Mouse (Mus musculus) monocyte, adult 5-6 weeks (primary cell): Measurements from ENCODE around the gene Aasdh. TPM values are rescaled to one million over a fixed set of nuclear protein-coding genes. Genes with fewer than 3 reads are reported as not detected.

ENCODE experiments used
- ATAC-seq: fragments of 153-309, 156-312 bp; replicated peaks from 2 replicates; pipeline ENCODE4 v1.8.0; 2017; ENCODE audit warnings: mild to moderate bottlenecking; ENCODE audit not compliant: low TSS enrichment, insufficient number of reproducible peaks, severe bottlenecking, poor library complexity, low FRiP score
- total RNA-seq: library from RNA; stranded (forward); fragments of 200-1000, 200-491, 200-594 nt; gene quantifications from 3 replicates; pipeline ENCODE4 v1.2.3, GENCODE M21; 2017

Aasdh gene
- total RNA-seq: 24.6 to 38.8 TPM (median 37.2 TPM) in 3 replicates

DNA sequence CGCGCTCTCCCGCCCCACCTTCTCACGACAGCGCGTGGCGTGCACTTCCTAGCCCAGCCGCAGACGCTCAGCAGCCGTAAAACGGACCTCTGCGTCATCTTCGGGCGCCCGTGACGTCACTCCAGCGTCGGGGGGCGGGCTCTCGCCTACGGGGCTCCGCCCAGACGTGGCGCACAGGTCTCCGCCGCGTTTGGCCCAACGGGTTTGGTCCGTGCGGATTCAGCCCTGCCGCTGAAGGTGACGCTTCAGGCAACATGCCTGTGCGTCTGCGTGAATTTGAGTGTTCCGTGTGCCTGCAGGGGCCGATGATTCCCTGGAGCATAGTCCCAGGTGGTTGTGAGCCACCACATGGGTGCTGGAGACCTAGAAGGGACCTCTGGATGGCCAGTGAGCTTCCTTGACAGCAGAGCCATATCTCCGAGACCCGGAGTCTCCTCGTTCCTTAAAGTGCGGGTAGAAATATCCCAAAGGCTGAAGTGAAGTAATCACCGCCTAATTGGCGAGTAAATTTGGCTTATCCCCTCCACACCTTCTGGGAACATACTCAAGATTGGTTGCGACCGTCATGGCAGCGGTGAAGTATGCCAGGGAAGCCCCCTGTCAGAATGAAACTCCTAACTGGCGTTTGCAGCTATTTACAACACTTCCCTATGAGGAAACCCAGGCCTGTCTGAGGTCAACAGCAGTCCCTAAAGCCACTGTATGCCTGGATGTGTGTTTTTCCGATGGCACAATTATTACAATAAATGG, at the start of gene Aasdh:
Aasdh (minus strand) TSS at position 110 of the 750 bp plus-strand sequence.
- peak; percentile 92 for ATAC-seq

DNA sequence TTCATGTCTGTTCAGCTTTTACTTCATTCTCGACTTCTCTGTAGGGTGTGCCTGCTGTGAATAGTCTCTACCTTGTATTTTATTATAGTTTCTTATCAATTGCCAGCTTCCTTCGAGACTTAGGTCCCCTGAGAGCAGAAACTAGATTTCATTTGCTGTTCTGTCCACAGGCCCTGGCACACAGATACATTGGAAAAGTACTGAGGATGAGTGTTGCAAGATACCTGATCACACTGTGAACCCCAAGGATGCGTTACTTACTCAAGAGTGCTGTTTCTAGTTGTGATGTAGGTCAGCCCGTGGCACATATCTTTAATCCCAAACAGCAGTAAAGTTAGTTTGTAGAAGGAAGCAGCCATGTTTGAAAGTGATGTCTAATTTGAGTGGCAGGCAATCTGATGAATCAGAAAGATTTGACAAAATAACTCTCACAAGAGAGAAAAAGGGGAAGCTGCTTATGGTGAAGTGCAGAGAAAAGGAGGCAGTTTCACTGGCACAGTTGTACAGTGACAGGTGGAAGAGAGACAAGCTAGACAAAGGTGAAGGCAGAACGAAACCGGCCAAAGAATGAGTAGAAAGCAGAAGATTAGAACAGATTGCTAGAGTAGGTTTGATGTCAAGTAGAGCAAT, 49.1 kb upstream of the Aasdh start:
- no peak for ATAC-seq

DNA sequence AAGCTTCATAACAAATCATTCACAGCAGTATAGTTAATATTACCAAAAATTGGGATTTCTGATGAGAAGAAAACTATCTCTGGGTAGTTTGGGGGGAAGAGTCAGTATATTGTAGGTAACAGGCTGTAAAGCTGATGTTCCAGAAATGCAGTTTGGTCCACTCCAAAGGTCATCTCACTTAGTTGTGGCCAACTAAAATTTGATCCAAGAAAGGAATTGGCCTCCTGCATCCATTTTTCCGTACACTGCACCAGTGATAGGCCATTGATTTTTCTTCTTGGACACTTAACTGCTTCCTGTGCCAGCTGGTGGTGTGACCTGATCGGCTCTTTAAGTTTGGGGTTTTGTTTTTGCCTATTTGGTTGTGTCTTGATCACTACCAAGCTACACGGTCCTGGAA, 48.5 kb upstream of the Aasdh start:
- no peak for ATAC-seq

DNA sequence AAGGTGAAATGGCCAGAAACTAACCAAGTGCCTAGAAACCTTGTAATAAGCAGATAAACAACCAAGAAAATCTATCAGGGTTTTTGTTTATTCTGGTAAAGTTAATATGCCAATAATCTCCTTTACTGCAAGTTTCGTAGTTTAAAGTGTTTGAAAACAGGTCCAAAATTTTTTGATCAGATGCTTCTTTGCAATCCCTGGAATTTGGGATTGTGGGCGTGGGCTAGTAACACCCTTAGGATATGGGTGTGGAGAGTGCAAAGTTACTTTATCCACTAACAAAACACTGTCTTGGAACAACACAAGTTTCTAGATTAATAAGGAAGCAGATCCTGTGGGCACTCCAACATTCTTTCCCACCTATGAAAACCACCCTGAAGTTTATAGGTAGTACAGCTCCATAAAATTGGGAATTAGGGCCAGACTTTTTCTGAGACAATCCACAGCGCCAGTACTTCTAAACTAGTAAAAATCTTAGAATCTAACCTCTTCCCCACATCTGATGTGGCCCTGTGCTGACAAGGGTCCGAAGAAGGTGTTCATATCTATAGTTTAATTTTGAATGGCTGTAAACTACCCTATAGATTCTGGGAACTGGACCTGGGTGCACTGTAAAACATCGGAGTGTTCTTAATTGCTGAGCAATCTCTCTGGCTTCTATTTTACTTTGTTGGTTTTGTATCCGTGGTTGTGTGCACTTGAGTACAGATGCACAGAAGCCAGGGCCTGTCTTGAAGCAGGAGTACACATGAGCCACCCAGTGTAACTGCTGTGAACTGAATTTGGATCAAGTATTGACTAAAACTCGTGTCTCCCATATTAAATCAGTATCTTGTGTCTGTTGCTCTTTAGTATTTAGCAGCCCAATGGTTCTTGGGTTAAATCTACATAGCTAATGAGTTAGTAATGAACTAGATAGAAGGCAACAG, 47.1 kb upstream of the Aasdh start:
- ATAC-seq: no peak

DNA sequence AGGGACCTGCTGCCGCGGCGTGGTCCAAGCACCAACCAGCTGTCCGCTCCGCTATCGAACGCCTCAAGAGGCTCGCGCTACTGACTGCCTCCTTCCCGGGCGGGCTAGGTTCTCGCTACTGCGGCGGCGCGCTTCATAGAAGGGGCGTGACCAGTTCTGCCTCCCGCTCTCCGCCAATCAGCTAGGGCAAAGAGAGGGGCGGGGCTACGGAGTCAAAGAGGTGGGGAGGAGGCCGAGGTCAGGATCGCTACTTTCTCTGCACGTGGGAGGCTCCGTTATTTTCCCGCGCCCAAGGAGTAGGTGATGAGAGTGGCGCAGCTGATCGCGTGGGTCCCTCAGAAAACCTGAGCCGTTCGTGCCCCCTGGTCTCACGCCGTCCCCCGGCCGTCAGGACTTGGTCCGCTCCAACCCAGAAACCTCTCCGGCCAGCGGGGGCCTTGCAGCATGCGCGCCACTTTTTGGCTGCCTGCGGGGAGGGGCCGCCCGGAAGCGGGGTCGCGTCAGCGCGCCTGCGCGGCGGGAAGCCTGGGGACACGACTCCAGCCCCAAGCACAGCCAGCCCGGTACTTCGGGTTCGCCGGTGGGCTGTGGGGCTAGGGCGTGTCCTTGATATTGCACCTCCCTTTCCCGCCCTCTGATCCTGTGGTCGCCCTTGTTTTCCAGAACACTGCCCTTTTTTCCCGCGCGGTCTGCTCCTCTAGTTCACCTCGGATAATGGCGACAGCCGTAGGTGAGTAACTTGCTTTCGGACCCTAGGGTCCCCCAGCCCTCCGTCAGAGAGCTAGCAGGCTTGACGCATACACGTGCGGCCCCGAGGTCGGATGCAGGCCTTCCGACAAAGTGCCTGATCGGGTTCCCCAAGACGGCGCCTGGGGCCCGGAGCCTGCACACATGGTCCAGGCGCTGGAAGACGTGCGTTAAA, 46.1 kb upstream of the Aasdh start, which contains the start of the genes Paics and Ppat:
Paics (plus strand) TSS at position 202 of the 922 bp plus-strand sequence.
Ppat (minus strand) TSS at position 473 of the 922 bp plus-strand sequence.
- peak; percentile 96 for ATAC-seq

DNA sequence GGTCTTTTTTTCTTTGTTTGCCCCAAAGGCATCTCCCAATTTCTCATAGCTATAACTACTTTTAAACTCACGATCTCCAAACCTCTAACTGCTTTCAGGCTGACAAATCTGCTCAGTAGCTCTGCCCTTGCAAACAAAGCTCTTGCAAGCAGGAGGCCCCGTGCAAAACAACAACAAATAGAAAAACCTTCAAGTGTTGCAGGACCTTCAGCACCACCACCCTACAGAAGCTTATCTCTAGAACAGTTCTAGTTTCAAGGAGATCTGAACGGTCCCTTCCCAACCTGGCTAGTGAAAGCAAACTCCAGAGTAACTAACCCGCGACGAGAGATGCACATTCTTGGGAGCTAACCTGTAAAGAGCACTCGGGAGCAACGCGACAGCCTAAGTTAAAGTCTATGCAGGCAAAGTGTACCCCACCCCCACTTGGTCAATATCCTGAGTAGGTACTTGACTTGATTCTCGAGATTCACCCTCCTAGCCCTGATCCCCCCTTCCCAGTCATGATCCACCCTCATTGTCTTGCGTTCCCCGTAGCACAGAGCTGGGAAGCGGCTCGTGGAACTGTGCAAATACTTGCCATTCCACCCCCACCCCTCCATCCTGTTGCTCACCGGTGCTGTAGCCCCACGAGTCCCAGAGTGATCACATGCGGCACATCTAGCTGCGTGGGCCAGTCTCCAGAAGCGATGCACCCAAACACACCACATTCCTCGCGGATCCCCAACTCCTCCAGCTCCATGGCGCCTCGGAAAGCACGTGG, 45.2 kb upstream of the Aasdh start:
- ATAC-seq: no peak

DNA sequence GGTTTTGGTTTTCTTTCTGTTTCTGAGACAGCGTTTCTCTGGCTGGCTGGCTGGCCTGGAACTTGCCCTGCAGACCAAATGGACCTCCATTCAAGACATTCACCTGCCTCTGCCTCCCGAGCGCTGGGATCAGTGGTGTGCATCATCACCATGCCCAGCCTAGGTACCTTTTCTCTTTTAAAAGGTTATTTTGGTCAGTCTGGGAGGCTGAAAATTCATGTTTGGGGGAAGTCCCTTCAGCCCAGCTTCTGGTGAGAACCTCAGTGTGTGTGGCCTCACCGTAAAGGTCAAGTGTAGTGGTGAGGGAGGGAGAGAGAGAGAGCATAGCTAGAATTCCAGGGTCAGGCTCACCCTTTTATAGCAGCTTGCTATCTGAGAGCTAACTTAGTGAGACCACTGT, 42.4 kb upstream of the Aasdh start:
- ATAC-seq: no peak

DNA sequence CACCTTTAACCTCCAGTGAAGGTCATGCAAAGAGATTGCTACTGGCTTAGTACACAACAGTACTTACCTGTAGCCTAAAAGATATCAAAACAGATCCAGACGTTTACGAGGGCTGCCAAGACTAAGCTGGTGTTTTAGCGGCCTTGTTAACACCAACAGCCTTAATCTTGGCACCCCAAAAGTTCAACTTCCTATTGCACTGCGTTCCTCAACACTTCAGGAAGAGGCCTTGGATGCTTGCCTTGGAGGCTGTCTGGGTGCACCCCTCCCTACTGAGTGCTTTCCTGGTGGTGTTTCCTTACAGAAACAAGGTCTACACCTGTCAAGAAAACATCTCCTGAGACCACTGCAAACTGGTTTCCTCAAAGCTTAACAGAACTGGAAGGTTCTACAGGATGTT, 41.8 kb upstream of the Aasdh start:
- no peak for ATAC-seq

DNA sequence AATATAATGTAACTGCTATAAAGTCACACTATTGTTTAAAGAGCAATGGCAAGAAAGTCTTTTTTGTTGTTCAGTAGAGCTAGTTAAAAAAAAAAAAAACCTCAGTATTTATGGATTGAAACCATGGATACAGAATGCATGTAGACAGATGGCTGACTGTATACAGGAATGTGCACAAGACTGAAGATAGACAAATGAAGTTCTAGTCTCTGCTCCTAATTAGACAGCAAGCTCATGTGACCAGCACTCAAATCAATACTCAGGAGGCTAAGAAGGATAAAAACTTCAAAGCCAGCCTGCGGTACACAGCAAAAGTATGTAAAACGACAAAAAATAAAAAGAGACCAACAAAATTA, 40.3 kb upstream of the Aasdh start:
- ATAC-seq: no peak

DNA sequence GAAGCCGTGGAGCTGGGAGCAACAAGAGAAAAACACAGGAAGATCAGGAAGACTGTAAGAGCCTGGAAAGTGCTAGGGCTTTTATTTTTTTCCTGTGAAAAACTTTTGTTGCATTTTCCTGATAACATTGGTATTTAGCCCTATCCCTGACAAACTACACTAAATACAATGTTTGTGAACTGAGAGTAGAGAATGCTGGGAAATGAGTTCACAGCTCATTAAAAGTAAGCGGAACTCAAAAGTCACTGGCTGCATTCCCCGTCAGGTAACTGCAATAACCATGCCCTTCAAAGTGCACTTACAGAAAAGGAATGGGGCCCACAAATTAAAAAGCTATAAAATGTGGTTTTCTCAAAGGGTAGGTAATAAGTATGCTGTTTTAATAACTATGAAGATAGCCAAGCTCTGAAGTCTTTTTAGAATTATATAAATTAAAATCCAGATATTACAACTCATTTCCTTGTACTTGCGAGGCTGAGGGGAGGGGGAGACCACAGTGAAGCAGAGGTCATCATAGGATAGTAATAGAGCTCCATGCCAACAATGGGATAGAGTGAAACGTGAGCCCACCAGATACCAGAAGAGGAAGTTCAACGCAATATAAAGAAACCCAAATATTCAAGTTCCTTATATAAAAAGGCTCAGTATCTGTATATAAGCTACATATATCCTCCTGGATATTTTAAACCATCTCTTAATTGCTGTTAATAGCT, 39.8 kb upstream of the Aasdh start:
- ATAC-seq: no peak

DNA sequence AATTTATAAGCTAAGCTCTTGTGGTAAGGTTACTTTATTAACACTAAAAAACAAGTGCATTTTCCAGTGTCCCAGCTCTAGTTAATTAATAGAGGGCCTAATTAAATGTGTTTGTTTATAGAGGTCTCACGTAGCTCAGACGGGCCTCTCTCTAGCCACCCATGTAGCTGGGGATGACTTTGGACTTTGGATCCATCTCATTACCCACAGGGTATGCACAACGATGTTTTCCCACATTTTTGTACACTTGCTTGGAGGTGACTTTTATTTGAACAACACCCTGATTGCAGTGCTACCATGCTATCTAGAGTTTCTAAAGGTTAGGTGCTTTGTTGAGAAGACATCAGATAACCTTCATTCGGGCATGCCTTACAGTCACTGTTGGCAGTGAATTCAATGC, 37.2 kb upstream of the Aasdh start:
- no peak for ATAC-seq

DNA sequence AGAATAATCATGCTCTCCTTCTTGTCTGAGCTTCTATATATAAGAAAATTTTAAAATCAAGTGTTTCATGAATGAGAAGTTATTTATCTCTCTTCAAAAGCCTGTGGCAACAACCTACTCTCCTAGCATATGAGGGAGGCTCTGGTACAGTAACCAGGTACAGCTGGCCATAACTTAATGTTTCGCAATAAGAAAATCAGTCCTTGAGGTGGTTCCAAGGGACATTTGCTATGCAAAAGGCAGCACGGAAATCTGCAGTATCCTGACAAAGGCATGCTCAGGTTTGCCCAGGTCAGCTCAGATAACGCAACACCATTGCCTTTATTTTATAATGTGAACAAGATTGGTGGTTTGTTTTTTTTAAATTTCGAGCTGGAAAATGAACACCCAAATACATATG, 36.7 kb upstream of the Aasdh start:
- ATAC-seq: no peak

DNA sequence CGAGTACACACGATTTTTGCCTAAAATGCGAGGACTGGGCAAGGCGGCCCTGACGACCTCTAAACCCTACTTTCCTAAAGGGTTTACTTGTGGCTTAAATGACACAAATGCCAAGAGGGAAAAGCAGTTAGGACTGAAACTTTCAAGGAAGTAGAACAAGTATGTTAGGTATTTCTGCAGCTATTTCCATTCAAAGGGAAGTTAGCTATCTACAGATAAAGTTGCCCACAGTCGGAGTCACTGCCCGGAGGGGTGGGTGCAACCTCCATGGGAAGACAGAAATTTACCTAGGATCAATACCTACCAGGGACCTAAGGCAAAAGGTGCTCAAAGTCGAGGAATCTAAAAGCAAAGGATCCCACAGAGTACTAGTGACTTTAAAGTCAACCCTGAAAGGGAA, 34.4 kb upstream of the Aasdh start:
- no peak for ATAC-seq

DNA sequence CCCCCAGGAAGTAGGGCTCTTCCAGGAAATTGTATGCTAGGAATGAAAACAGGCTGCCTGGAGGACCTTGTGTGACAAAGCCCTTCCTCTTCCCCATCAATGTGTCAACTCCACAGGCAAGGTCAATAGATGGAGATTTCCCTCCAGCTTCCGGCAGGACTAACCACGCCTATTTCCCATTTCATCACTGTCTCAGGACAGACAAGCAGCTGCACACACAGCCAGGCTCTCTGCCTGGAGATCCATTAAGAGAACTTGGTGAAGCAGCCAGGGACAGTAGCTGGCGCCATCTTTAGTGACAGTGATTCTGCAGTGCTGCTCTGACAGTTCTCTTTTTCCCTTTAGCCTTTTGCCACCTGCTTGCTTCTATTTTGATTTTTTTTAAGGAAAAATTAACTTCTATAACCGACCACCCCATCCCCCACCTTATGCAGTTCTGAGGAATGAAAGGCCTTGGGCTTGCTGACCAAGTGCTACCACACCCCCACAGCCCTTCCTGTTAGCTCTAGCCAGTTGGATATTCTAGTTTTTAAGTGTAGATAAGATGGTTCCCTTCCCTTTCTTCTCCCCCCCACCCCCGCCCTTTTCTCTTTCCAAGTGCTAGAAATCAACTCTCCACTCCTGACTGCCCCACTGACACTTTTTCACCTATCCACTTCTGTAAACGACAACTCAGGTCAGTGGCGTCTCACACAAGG, 24.0 kb upstream of the Aasdh start:
- no peak for ATAC-seq

DNA sequence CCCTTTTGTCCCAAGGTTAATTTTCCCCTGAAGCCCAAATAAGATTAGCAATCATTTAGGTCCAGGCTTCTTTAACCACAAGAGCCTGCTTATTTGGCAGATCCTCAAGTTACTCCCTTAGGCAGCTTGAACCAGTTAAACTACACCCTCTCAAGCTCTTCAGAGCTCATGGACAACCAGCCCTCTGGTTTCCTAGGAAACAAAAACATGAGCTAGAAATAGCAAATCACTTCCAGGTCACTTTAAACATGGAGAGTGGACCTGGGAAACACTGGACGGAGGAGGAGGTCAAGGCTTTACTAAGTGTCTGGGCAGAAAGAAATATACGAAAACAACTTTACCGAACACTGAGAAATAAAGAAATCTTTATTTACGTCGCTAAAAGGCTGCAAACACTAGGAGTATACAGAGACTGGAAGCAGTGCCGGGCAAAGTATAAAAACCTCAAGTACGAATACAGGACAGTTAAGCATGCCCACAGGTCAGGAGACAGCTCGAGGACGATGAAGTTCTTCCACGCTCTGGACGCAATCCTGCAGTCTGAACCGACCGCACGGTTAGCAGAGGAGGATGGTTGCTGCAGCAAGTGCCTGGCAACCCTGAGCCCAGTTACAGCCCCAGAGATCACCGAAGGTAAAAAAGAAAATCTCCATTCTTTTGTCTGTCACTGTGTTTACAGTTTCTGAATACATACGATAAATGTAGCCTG, 23.0 kb upstream of the Aasdh start:
- ATAC-seq: no peak

DNA sequence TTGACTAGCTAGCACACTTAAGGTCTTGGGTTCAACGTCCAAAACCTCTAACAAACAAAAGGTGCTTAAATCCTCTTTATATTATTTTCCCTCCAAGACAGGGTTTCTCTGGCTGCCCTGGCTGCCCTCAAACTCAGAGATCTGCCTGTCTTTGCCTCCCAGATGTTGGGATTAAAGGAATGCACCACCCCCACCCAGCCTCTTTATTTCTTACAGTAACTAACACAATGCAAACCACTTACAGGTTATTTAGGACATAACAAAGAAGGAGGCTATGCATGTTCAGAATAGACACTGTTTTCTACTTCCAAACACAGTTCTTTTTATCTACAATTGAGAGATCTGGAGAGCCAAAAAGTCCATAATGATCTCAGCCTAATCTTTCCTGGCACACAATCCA, 19.0 kb upstream of the Aasdh start:
- ATAC-seq: no peak
